Mouse (Mus musculus) skeletal muscle tissue, postnatal 0 days (tissue): ENCODE measurements around the gene Rprm. TPM values are rescaled to one million over a fixed set of nuclear protein-coding genes. Genes with fewer than 3 reads are reported as not detected.

Experiments used
- polyA plus RNA-seq: library from polyadenylated mRNA; unstranded; fragments of >200 nt; fragmentation: Nextera tagmentation; extraction: Ambion mirVana; gene quantifications from 2 replicates; pipeline ENCODE4 v1.2.1, GENCODE M21; 2015

Gene Rprm
- polyA plus RNA-seq, result 5.5 and 7.8 TPM in 2 replicates

DNA sequence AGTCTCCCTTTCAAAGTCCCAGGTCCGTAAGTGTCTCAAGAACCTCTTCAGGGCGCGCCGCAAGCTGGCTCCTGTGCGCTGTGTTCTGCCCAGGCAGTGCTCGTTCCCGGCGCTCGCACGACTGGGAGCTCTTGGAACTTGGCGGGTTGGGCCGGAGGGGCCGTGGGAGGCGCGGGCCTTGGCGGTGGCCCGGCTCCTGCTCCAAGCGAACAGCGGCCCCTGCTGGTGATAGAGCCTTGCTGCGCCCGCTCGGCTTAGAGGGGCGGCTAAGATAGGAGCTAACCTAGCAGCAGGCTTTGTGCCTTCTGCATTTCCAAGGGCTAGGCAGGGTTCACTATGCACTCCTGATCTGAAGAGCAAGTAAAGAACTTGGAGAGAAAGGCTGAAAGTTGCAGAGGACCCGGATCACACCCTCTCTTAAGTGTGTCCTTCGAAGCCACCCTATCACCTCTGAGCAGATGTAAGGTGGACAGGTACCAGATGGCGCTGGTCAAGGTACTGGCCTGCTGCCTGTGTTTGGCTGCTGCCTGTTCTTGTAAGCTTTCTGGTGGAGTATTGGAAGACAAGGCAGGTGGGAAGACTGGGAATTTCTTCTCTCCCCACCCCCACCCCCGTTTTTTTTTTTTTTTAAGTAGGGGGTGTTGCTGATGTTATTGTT lies at the start of gene Rprm:
Rprm (minus strand) TSS at position 123 of the 658 bp plus-strand sequence.

